21 mouse cellular contexts compared by ENCODE assay signal in the genomic region with DNA sequence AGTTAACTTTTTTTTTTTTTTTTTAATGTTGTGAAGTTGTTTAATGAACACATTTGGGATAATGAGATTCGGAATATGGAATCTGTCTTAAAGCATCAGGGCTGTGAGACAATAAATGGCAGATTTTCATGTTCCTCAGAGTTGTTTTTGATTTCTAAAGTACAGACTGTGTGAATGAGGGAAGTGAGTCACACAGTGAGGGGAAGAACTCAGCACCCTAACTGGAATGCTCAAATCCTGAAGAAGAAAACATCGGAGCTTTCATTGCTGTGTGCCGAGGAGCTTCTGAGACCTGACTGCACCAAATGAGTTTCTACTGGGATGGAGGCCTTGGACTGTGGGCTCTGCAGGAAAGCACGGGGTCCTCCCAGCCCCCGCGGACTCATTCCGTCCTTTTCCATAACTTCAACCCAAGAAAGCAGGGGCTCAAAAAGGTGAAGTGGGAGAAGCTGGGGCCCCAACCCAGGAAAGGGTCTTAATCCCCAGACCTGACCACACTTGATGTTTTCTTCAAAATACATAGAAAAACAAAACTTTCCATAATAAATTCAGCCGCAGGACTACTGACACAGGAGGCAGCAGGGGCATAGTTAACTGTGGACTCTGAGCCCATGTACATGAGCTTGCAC.
DNase-seq lines count a peak whose midpoint lies in the region; ATAC-seq and TF ChIP-seq lines count a peak whose summit lies in the region.
"Had no signal": no experiment of that assay in that cellular context is flagged by ENCODE, and none has a peak within 500 bp of the region (broad histone marks: within the 10 kb centered on the region; RNA-seq: fewer than 3 reads in every experiment).

No protein-coding gene starts in this region.

- no peak for ATAC-seq in midbrain, embryonic 11.5 days (ENCODE audit: low FRiP score)
- ATAC-seq in midbrain, embryonic 13.5 days: no peak
- ATAC-seq in hindbrain, embryonic 13.5 days (ENCODE audit: low FRiP score): no peak
- ATAC-seq: forebrain, embryonic 13.5 days; forebrain, embryonic 15.5 days; forebrain, postnatal 0 days had no signal

- no peak overlapping the region for H3K27ac ChIP-seq in midbrain, embryonic 11.5 days (ENCODE audit: low read depth, low read length)
- no peak overlapping the region for H3K27ac ChIP-seq in midbrain, embryonic 13.5 days
- peak overlapping the region; percentile 79 for H3K27ac ChIP-seq in embryonic fibroblast, embryonic 13.5 days (ENCODE audit: insufficient read depth, low read length)
- no peak overlapping the region for H3K27ac ChIP-seq in hindbrain, embryonic 13.5 days
- H3K27ac ChIP-seq: forebrain, embryonic 13.5 days; forebrain, embryonic 15.5 days had no signal

- H3K4me2 ChIP-seq in midbrain, embryonic 11.5 days: no peak overlapping the region
- H3K4me2 ChIP-seq in midbrain, embryonic 13.5 days (replicated peaks): no peak overlapping the region
- no peak overlapping the region for H3K4me2 ChIP-seq in hindbrain, embryonic 13.5 days
- H3K4me2 ChIP-seq: embryonic facial prominence, embryonic 13.5 days; embryonic facial prominence, embryonic 15.5 days; forebrain, embryonic 13.5 days; forebrain, embryonic 15.5 days had no signal

- H3K36me3 ChIP-seq in midbrain, embryonic 11.5 days (ENCODE audit: control insufficient read depth, insufficient read depth, low read length): no peaks in the 10 kb centered on the region
- no peaks in the 10 kb centered on the region for H3K36me3 ChIP-seq in midbrain, embryonic 13.5 days
- H3K36me3 ChIP-seq in hindbrain, embryonic 13.5 days: no peaks in the 10 kb centered on the region
- H3K36me3 ChIP-seq: embryonic facial prominence, embryonic 13.5 days; embryonic facial prominence, embryonic 15.5 days; forebrain, embryonic 15.5 days had no signal

- TF ChIP-seq CTCF in embryonic fibroblast, embryonic 13.5 days (IDR thresholded peaks at IDR 0.05; ENCODE audit: borderline replicate concordance, insufficient read depth, low read length): no peak

- H3K27me3 ChIP-seq in midbrain, embryonic 11.5 days (ENCODE audit: control insufficient read depth, insufficient read depth, low read length): no peaks in the 10 kb centered on the region
- no peaks in the 10 kb centered on the region for H3K27me3 ChIP-seq in midbrain, embryonic 13.5 days
- H3K27me3 ChIP-seq in hindbrain, embryonic 13.5 days: no peaks in the 10 kb centered on the region
- H3K27me3 ChIP-seq: embryonic facial prominence, embryonic 13.5 days; embryonic facial prominence, embryonic 15.5 days; forebrain, embryonic 13.5 days; forebrain, embryonic 15.5 days had no signal

- H3K9me3 ChIP-seq in midbrain, embryonic 11.5 days (ENCODE audit: control insufficient read depth, low read length): no peaks in the 10 kb centered on the region
- H3K9me3 ChIP-seq in midbrain, embryonic 13.5 days: no peaks in the 10 kb centered on the region
- H3K9me3 ChIP-seq in hindbrain, embryonic 13.5 days: no peaks in the 10 kb centered on the region
- H3K9me3 ChIP-seq: embryonic facial prominence, embryonic 13.5 days; embryonic facial prominence, embryonic 15.5 days; forebrain, embryonic 13.5 days; forebrain, embryonic 15.5 days had no signal

- no peak overlapping the region for H3K4me3 ChIP-seq in midbrain, embryonic 11.5 days (ENCODE audit: low read depth, low read length)
- no peak overlapping the region for H3K4me3 ChIP-seq in midbrain, embryonic 13.5 days (replicated peaks)
- H3K4me3 ChIP-seq in embryonic fibroblast, embryonic 13.5 days (ENCODE audit: insufficient read depth, low read length): no peak overlapping the region
- H3K4me3 ChIP-seq in hindbrain, embryonic 13.5 days: no peak overlapping the region
- H3K4me3 ChIP-seq: embryonic facial prominence, embryonic 13.5 days; embryonic facial prominence, embryonic 15.5 days; forebrain, embryonic 13.5 days; forebrain, embryonic 15.5 days had no signal

- DNase-seq in heart, adult 11 months: peak; percentile 74
- no peak for DNase-seq in heart, postnatal 14 days
- peak; percentile 78 for DNase-seq in midbrain, embryonic 11.5 days (ENCODE audit: low spot score, missing footprints)
- DNase-seq in right cerebral cortex, postnatal 4 days: no peak
- DNase-seq: adrenal gland, adult 2 months; adrenal gland, postnatal 10 days; adrenal gland, postnatal 25 days; cerebellum, adult 11-12 months; cerebellum, adult 2 months; cerebellum, adult 9-10 months; cerebellum, postnatal 10 days; cerebellum, postnatal 36 days; embryo, embryonic 11 days; forebrain, postnatal 0 days had no signal

- no peak overlapping the region for H3K9ac ChIP-seq in midbrain, embryonic 11.5 days (ENCODE audit: low read length)
- no peak overlapping the region for H3K9ac ChIP-seq in midbrain, embryonic 13.5 days (replicated peaks)
- no peak overlapping the region for H3K9ac ChIP-seq in hindbrain, embryonic 13.5 days
- H3K9ac ChIP-seq: embryonic facial prominence, embryonic 13.5 days; embryonic facial prominence, embryonic 15.5 days; forebrain, embryonic 13.5 days; forebrain, embryonic 15.5 days; forebrain, postnatal 0 days had no signal

- no peak for TF ChIP-seq POLR2A in embryonic fibroblast, embryonic 13.5 days (IDR thresholded peaks at IDR 0.05; ENCODE audit: low read depth, low read length)

- no peaks in the 10 kb centered on the region for H3K4me1 ChIP-seq in midbrain, embryonic 11.5 days (ENCODE audit: control insufficient read depth, insufficient read depth, low read length)
- 0 out of 2 replicates have a peak, but pooled peaks cover 5% of the 10 kb centered on the region for H3K4me1 ChIP-seq in midbrain, embryonic 13.5 days (replicated peaks)
- peaks cover 5% of the 10 kb centered on the region for H3K4me1 ChIP-seq in embryonic fibroblast, embryonic 13.5 days (ENCODE audit: control insufficient read depth, insufficient read depth, low read length)
- H3K4me1 ChIP-seq in hindbrain, embryonic 13.5 days (replicated peaks): peaks cover 21% of the 10 kb centered on the region
- H3K4me1 ChIP-seq: forebrain, embryonic 13.5 days had no signal

- 93% methylated on average over 8 of the region's 8 CpGs for WGBS in midbrain, embryonic 11.5 days
- 94% methylated on average over 8 of the region's 8 CpGs for WGBS in midbrain, embryonic 13.5 days
- WGBS in hindbrain, embryonic 13.5 days: 94% methylated on average over 8 of the region's 8 CpGs

- intact Hi-C loops in heart, postnatal 14 days (cut with DNase I): no loop called here

Comparison
In these comparisons a context has a peak if more than half of its experiments do, and no peak if none do; other contexts are left out.
1. DNase-seq: peak in heart, adult 11 months (single experiment) and midbrain, embryonic 11.5 days (single experiment); none in heart, postnatal 14 days (0 of 2) and right cerebral cortex, postnatal 4 days (single experiment).